Mouse (Mus musculus): ENCODE measurements around the gene Clec4f.

Clec4f gene

DNA sequence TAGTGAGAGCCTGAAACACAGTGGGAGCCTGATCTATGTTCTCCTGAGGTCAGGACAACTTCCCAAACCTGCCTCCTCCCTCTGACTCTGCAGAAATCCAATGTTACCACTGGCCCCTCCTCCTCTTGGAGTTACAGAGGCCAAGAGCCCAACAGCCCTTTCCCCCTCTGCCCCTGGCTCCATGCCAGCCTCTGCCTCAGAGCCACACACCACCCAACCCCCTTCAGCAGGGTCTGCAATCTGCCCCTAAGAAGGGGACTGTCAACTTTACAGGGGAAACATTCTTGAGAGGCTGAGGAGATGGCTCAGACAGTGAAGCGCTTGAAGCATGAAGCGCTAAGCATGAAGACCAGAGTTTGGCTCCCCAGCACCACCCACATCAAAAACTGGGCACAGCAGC, at the start of gene Clec4f:
Gene Clec4f (minus strand): TSS at position 101 of the 400 bp plus-strand sequence.
- in situ Hi-C loops (cut with MboI; ENCODE audit: low pct_unique_long_range_greater_than_20kb in 1 of 2, low sequenced_read_pairs in 2 of 2, unreplicated experiment in 1 of 2) = loop anchor here in 1 of 2 experiments (25.0 kb wide), 1 partner anchor 294 kb away; no protein-coding TSS in a partner anchor

GRCm38 (mm10) chr6:83704701-83705100, 48.7 kb upstream of the Clec4f start:
- in situ Hi-C loops (cut with MboI; ENCODE audit: low pct_unique_long_range_greater_than_20kb in 1 of 2, low sequenced_read_pairs in 2 of 2, unreplicated experiment in 1 of 2) = loop anchor here in 1 of 2 experiments (5.0 to 25.0 kb wide), 2 partner anchors 1483 to 1808 kb away; partner anchors contain the start of genes Egr4, Emx1 and Fbxo41

- in situ Hi-C loops (cut with MboI; ENCODE audit: low pct_unique_long_range_greater_than_20kb in 1 of 2, low sequenced_read_pairs in 2 of 2, unreplicated experiment in 1 of 2) = loop anchor here in 1 of 2 experiments (5.0 to 25.0 kb wide), 2 partner anchors 1483 to 1808 kb away; partner anchors contain the start of genes Egr4, Emx1 and Fbxo41
These were observed 48.3 kb upstream of the Clec4f start for GRCm38 (mm10) chr6:83704294-83704693.

- in situ Hi-C loops (cut with MboI; ENCODE audit: low pct_unique_long_range_greater_than_20kb in 1 of 2, low sequenced_read_pairs in 2 of 2, unreplicated experiment in 1 of 2) = loop anchor here in 1 of 2 experiments (5.0 to 25.0 kb wide), 2 partner anchors 1484 to 1809 kb away; partner anchors contain the start of genes Egr4, Emx1 and Fbxo41
These were observed 47.7 kb upstream of the Clec4f start for GRCm38 (mm10) chr6:83703722-83704078.

DNA sequence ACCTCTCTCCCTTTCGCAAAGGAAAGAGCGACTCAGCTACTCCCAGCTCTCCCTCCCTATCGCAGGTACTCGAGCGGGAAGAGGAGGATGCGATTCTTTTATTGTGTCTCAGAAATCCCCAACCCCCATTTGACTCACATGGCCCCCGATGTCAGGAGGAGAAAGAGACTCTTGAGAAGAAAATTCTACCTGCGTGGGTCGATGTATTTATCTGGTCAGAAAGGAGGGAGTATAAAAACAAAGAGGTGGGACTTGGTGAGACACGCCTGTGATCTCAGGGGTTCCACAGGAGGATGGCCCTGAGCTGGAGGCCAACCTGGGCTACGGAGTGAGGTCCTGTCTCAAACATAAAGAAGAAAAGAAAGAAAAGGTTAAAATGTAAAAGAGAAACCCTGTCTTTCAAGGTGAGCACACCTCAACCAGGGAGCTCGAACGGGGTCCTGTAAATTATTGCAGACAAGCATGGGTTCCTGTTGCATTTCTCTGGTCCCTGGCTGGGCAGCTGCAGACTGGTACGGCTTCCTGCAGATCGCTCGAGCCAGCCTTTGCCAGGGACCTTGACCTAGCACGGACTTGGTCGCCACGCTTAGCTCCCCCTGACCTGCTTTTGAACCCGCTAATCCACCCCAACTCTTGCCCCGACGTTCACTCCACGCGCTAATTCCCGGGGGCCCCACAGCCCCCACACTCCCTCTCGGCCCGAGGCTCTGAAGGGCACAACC, 47.2 kb upstream of the Clec4f start:
- in situ Hi-C loops (cut with MboI; ENCODE audit: low pct_unique_long_range_greater_than_20kb in 1 of 2, low sequenced_read_pairs in 2 of 2, unreplicated experiment in 1 of 2) = loop anchor here in 1 of 2 experiments (5.0 to 25.0 kb wide), 2 partner anchors 1484 to 1809 kb away; partner anchors contain the start of genes Egr4, Emx1 and Fbxo41

DNA sequence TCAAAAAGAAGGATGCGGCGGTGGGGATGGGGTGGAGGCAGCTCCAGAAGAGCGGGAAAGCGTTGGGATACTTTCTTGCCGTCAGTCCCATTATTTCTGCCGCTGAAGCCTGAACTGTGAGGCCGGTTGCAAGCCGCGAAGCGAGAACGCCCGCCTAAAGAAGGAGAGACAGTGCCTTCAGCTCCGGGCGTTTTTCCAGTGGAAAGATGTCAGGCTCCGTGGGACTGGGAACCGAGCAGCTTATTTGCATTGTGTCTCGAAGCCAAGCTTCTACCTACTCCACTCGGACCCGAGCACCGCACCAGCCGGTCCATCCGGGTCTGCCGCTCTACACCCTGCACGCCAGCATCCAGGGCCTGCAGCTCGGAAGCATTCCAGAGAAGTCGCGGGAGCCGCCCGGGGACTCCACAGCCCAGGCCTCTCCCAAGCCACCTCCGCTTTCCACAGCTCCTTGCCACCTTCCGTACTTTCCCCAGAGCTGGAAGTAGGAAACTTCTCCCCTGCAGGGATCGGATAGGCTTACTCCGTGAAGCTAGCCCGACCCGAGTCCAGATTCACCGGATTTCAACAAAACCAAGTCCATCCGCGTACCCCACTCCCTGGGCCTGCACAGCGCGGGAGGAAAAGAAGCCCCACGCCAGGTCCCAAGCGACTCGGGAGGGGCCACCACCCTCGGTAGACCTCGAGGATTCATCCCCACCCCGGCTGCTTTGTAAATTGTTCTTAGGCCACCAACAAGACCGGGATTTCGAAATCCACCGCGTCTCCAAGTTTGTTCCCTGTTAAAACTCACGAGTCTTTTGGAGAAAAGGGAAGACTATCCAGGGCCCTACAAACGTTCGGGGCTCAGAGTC, 46.4 kb upstream of the Clec4f start:
- in situ Hi-C loops (cut with MboI; ENCODE audit: low pct_unique_long_range_greater_than_20kb in 1 of 2, low sequenced_read_pairs in 2 of 2, unreplicated experiment in 1 of 2) = loop anchor here in 1 of 2 experiments (5.0 to 25.0 kb wide), 2 partner anchors 1485 to 1810 kb away; partner anchors contain the start of genes Egr4, Emx1 and Fbxo41

DNA sequence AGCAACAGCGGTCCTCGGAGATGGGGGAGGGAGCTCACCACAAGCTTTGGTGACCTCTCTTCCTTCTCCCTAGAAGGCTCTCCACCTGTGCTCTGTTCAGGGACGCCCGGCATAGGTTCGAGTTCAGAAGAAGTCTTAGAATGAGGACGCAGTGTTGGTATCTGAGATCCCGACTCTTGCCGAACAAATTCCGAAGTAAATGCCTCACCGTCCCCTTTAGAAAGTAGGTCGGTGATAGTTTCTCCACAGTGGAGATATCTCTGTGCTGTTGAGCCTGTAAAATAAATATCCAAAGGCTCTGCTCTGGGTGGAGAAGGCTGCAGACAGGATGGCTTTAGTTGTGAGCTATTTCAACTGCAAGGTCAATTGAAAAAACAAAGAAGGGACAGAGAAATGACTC, 45.0 kb upstream of the Clec4f start:
- in situ Hi-C loops (cut with MboI; ENCODE audit: low pct_unique_long_range_greater_than_20kb in 1 of 2, low sequenced_read_pairs in 2 of 2, unreplicated experiment in 1 of 2) = loop anchor here in 1 of 2 experiments (5.0 to 25.0 kb wide), 2 partner anchors 1486 to 1811 kb away; partner anchors contain the start of genes Egr4, Emx1 and Fbxo41

DNA sequence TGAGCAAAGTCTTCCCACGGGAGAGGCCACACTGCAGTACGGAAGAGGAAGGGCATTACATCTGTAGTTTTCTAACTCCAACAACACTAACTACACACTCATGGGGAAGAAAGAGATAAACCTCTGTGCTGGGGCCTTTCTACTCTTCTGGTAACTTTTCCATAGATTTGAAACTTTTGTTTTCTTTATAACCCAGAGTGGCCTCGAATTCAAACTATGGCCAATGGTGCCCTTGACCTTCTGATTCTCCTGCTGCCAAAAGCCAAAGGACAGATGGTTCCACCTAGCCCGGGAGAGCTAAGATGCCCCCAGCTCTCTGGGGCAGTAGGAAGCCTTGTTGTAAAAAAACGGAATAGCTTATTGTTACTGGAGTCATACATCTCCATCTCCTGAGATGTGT, 44.0 kb upstream of the Clec4f start:
- in situ Hi-C loops (cut with MboI; ENCODE audit: low pct_unique_long_range_greater_than_20kb in 1 of 2, low sequenced_read_pairs in 2 of 2, unreplicated experiment in 1 of 2) = loop anchor here in 1 of 2 experiments (5.0 to 25.0 kb wide), 2 partner anchors 1487 to 1812 kb away; partner anchors contain the start of genes Egr4, Emx1 and Fbxo41

GRCm38 (mm10) chr6:83697932-83698331, 41.9 kb upstream of the Clec4f start:
- in situ Hi-C loops (cut with MboI; ENCODE audit: low pct_unique_long_range_greater_than_20kb in 1 of 2, low sequenced_read_pairs in 2 of 2, unreplicated experiment in 1 of 2) = no loop called here

DNA sequence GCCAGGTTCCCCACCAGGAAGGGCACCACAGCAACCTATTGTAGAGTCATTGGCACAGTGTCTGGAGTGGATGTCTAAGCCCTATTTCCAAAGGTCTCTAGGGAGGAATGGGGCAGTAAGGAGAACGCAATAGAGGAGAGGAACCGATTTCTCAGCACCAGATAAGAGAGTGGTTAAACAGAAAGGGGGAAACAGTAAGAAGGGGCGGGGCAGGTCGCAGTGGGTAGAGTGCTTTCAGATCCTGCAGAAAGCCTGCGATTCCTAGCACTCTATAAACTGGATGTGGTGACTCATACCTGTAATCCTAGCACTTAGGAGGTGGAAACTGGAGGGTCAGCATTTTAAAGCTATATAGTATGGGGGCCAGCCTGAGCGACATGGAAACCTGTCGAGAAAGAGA, 40.7 kb upstream of the Clec4f start:
- in situ Hi-C loops (cut with MboI; ENCODE audit: low pct_unique_long_range_greater_than_20kb in 1 of 2, low sequenced_read_pairs in 2 of 2, unreplicated experiment in 1 of 2) = no loop called here

GRCm38 (mm10) chr6:83695731-83696130, 39.7 kb upstream of the Clec4f start:
- in situ Hi-C loops (cut with MboI; ENCODE audit: low pct_unique_long_range_greater_than_20kb in 1 of 2, low sequenced_read_pairs in 2 of 2, unreplicated experiment in 1 of 2) = no loop called here

DNA sequence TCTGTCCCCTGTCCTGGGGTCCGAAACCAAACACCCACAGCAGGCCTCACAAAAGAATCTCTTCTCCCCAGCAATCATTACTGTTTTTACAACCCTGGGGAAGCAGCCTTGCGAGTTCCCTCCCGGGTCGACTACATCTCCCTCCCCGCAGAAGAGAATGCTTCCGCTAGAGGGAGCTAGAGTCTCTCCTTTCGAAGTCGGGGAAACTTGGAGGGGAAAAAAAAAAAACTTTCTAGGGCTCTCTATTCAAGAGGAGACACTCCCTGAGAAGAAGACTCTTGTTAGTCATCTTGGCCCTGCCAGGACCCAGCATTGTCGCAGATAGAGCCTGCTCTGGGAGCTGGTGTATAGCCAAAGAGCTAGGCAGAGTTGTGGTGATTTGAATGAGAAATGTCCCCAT, 37.8 kb upstream of the Clec4f start:
- in situ Hi-C loops (cut with MboI; ENCODE audit: low pct_unique_long_range_greater_than_20kb in 1 of 2, low sequenced_read_pairs in 2 of 2, unreplicated experiment in 1 of 2) = loop anchor here in 1 of 2 experiments (5.0 kb wide), 1 partner anchor 83 kb away; the partner anchor contains the start of gene Tex261

- in situ Hi-C loops (cut with MboI; ENCODE audit: low pct_unique_long_range_greater_than_20kb in 1 of 2, low sequenced_read_pairs in 2 of 2, unreplicated experiment in 1 of 2) = loop anchor here in 1 of 2 experiments (5.0 kb wide), 1 partner anchor 84 kb away; the partner anchor contains the start of gene Tex261
These were observed 37.0 kb upstream of the Clec4f start for GRCm38 (mm10) chr6:83692962-83693361.

DNA sequence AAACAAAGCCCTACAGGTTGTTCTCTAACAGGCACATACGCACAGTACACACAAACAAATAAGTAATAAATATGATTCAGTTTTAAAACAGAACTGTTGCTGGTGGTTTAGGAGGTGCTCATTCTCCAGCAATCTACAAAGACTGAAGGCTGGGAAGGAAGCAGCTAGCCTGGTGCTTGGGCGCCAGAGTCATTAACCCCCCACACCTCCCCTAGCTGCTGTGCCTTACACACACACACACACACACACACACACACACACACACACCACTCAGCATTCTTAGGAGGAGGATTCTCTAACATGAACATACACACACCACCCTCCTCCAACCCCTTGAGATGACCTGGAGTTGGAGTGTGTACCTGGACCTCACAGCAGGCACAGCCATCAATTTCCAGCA, 34.9 kb upstream of the Clec4f start:
- in situ Hi-C loops (cut with MboI; ENCODE audit: low pct_unique_long_range_greater_than_20kb in 1 of 2, low sequenced_read_pairs in 2 of 2, unreplicated experiment in 1 of 2) = loop anchor here in 1 of 2 experiments (5.0 kb wide), 1 partner anchor 86 kb away; the partner anchor contains the start of gene Tex261

DNA sequence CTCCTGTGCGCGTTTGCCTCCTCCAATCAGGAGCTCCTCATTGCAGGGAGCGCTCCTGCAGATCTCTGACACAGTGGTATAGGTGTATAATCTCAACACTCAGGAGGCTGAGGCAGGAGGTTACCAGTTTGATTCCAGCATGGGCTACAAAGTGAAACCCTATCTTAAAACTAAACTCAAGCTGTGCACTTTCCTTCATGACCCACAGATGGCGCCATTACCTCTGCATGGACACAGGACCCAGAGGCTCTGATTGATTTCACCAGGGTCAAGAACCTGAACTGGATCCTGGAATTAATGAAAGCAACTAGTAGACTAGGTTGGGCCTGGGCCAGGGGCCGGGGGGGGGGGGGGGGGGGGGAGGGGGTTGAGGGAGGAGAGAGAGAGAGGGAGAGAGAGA, 34.3 kb upstream of the Clec4f start:
- in situ Hi-C loops (cut with MboI; ENCODE audit: low pct_unique_long_range_greater_than_20kb in 1 of 2, low sequenced_read_pairs in 2 of 2, unreplicated experiment in 1 of 2) = loop anchor here in 1 of 2 experiments (5.0 kb wide), 1 partner anchor 87 kb away; the partner anchor contains the start of gene Tex261

DNA sequence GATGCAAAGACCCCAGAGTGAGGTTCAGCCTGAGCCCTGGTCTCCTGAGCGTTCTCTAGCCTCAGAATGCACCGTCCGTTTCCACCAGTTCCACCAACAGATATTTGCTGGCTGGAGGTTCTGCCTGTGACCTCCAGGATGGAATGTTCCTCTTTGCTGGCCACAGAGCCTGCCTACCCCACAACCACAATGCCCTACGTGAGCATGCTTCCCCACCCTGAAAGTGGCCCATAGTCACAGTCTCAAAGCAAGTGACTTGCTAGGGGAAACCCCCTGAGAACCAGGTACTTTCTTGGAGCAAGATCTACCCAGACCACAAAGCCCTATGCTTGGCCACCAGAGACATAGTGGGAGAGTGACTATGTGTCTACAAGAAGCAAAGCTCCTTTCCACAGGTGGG, 33.4 kb upstream of the Clec4f start:
- in situ Hi-C loops (cut with MboI; ENCODE audit: low pct_unique_long_range_greater_than_20kb in 1 of 2, low sequenced_read_pairs in 2 of 2, unreplicated experiment in 1 of 2) = loop anchor here in 1 of 2 experiments (5.0 to 10.0 kb wide), 2 partner anchors 45 to 63 kb away; no protein-coding TSS in a partner anchor

GRCm38 (mm10) chr6:83677757-83678156, 21.8 kb upstream of the Clec4f start, which contains the start of gene Cd207:
Gene Cd207, minus strand, starts transcription at chr6:83677857.
- in situ Hi-C loops (cut with MboI; ENCODE audit: low pct_unique_long_range_greater_than_20kb in 1 of 2, low sequenced_read_pairs in 2 of 2, unreplicated experiment in 1 of 2) = loop anchor here in 1 of 2 experiments (10.0 kb wide), 1 partner anchor 323 kb away; no protein-coding TSS in a partner anchor

- in situ Hi-C loops (cut with MboI; ENCODE audit: low pct_unique_long_range_greater_than_20kb in 1 of 2, low sequenced_read_pairs in 2 of 2, unreplicated experiment in 1 of 2) = loop anchor here (10.0 to 25.0 kb wide), 2 partner anchors 311 to 319 kb away; no protein-coding TSS in a partner anchor
These were observed 17.4 kb upstream of the Clec4f start for GRCm38 (mm10) chr6:83673395-83673794.
